Mouse (Mus musculus) layer of hippocampus, adult 9-10 months (tissue): ENCODE data around the gene Pot1b.

Source experiments
- DNase-seq: peaks from one replicate; pipeline ENCODE4 v3.0.0; 2022; ENCODE audit warnings: low spot score

Pot1b gene

DNA sequence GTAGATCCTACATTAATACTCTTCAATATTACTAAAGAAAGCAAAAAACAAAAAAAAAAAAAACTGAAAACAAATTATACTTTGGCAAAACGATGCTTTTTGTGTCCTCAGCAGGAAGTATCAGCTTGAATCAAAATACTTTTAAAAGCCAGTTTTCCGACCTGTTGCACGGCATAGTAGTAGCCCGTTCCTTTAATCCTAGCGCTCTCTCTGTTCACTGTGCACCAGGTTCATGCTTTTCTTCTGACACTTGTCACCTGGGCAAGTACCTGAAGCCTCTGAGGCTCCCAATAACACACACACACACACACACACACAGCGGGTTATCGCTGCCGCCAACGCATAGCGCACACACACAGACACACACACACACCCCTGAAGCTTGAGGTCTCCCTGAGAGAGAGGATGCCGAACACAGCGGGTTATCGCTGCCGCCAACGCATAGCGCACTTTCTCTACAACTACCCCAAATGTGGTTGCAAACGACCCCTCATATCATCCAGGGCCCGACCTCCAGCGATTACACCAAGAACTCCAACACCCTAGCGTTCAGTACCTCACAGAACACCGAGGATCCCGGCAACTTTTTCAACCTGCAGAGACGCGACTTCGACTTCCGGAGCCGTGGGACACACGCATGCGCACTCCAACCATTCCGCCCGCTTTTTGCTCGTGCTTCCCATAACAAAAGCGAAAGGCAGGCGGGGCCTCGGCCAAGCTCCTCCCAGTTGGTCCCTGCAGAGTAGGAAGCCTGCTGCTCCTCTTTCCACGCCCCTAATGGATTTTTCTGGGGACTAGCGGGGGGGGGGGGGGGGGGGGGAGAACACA is at the start of gene Pot1b:
TSS of gene Pot1b (minus strand) at position 645 of the 828 bp plus-strand sequence.
- DNase-seq, result peak; percentile 90

DNA sequence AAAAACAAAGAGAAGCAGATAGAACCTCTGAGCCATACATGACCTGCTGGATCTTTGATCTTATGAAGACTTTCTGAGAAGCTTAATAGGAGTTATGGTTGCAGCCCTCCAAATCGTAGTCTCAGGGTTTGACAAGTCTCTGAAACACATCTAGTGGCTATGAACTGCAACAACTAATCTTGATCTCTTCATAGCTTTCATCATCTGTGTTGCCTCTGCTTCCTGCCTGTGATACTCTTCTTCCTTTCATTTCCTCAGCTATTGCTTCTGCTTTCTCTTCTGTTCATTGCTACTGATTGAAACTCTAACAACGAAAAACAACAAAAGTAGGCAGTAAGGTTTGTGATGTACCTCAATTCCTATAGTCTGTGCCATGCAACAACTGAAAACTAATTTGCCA is 38.7 kb upstream of the Pot1b start:
- no peak for DNase-seq

DNA sequence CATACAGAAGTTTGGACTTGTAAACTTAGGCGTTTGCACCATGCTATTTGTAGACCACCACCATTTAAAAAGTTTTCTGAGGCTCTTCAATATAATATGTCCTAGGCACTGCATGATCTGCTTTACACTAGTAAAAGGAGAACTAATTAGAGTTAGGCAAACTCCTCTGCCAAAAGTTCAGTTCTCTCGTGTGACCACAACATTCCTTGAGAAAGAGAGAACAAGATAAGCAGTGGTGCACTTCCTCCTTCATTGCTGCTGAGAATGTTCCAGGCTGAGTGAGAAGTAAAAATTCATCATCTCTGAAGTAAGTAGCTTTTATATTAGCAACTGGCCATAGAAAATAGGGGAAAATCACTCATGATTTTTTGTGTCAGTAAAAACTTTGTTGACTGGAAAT is 37.4 kb upstream of the Pot1b start, which contains the start of gene Adgre4:
TSS of gene Adgre4 (plus strand) at position 199 of the 400 bp plus-strand sequence.
- DNase-seq, result no peak

DNA sequence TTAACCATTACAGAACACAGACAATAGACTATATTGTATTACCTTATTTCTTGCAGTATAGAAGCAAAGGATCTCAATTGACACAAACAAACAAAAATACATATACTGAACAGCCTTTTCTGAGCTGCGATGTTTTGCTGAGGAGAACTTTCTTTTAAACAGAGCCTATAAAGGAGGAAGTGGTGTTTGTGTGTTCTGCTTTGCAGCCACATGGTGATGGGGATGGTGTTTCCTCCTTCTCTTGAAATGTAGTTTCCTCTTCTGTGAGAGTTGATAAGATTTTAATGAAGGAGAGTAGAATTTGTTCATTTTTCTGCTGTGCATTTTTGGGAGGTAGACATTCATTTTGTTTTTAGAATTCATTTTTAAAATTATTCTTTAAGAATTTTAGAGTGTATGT is 24.2 kb upstream of the Pot1b start:
- DNase-seq, result no peak

DNA sequence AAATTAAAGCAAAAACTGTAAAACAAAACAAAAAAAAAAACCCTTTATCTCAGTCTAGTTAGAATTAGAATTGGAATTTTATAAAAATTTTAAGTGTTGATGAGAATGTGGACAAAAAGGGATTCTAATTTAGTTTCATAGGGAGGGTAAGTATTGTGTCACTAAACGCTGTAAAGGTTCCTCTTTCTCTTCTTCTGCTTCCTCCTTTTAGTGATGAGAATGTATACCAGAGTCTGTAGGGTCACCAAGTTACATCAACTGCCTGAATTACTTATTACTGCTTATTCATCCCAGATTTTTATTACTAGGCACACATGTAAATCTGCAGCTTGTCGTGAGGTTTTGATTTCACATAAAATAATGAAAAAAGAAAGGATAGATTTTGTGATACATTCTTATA is 13.8 kb upstream of the Pot1b start:
- DNase-seq, result no peak

DNA sequence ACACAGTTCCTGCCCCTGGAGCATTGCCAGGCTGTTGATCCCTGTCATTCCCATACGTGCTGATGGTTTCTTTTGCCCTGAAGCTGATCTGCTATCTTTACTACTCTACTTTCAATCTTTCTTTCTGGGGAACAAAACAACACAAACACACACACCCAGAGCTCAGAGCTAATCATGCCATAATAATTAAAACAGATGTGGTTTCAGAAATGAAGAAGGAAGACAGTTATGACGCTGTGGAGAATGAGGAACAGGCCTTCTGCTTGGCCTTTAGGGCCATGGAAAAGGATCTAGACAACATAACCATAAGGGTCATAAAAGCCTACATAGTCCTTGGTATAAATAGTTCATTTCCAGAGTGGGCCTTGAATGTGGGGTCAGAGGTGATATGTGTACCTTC is 9.8 kb upstream of the Pot1b start:
- no peak for DNase-seq

DNA sequence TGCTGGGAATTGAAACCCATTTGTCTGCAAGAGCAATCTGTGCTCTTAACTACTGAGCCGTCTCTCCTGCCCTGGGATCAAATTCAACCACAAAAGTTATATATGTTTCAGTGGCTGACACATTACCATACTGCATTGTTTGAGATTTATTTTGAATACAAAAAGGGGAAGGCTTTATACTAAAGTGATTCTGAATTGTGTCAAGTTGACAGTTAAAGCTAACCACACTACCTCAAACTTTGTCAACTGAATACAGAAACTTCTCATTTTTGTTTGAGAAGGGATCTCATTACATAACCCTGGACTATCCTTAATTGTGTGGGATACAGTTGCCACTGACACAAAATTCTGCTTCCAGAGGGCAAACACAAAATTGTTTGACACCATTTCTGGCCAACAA is 8.8 kb upstream of the Pot1b start:
- DNase-seq, result no peak

DNA sequence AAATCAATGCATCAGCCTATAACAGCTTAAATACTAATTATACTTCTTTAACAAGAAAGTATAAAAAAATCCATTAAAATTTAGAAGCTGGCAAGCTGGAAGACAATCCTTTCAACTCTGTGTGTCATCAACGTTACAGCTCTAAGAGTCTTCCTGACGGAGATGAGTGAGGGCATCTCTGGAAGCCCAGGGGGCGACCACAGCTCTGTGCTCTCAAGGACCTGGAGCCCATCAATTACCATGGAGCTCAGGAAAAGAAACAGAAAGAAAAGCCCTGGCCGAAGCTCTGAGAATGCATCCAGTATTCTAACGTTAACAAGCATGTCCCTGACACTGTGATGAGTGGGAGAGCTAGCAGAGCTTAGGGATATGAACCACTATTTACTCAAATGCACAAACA is 9.6 kb downstream of the Pot1b start:
- no peak for DNase-seq

DNA sequence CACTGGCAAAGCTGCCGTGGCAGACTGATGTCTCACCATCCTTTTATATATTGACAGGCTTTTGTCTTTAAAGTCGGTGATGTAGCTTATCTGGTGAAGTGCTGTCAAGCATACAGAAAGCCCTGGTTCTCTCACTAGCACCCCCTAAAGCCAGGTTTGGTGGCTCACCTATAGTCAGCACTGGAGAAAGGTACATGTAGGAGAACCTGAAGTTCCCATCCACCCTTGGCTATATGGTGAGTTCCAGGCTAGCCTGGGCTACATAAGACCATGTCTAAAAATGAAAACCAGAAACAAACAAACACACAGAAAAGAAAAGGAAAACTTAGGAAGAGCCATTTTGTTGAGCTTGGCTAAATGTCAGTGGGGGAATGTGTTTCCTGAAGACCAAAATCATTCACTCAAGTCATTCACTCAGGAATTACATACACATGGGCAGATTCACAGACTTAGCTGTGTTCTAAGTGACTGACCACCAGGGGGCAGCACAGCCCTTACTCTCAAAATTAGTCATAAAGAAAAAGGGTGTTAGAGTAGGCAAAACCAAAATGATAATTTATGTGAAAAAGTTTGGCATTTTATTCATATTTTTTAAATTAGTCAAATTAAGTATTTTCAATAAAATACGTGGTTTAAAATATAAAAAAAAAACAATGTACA is 10.1 kb downstream of the Pot1b start:
- DNase-seq, result peak; percentile 77

DNA sequence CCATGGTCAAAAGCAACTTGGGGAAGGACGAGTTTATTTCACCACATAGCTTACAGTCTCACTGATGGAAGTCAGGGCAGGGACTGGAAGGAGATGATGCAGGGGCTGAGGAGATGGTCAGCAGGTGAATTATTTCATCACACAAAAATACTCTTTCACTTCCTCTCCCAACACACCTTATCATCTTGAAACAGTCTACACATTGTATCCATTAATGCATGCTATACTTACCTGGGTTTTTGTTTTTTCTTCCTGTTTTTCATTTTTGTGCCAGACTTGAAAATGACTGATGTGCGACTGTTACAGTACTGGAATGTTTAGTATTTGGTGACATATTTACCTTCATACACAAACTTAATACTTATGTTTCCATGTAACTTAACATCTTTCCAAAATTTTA is 13.0 kb downstream of the Pot1b start:
- DNase-seq, result no peak

DNA sequence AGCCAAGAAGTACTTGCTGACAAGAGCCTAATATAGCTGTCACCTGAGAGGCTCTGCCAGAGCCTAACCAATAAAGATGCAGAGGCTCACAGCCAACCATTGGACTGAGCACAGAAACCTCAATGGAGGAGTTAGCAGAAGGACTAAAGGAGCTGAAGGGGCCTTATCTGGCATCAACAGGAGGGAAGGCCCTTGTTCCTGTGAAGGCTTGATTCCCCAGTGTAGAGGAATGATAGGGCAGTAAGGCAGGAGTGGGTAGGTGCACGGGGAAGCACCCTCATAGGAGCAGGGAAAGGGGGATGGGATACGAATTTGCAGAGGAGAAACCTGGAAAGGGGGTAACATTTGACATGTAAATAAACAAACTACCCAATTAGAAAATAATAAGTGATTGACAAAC is 51.3 kb downstream of the Pot1b start:
- DNase-seq, result no peak

DNA sequence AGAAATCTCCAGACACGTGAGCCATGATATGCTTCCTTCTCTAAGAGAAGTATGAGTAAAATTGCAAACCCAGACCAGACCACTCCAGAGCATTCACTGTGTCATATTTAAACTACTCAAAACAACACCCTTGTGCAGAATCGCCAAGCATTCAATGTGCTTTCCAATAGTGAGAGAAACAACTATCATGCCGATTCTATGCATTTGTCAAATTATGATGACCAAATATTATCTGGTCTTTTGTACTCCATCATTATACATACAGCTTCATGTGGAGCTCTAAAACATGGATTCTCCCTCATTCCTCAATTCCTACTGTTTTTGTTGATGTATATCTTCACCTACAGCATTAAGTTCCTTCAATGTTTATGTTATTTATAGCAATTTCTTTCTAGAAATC is 87.3 kb downstream of the Pot1b start, which contains the start of gene Vmn2r118:
TSS of gene Vmn2r118 (minus strand) at position 101 of the 400 bp plus-strand sequence.
- no peak for DNase-seq
